Mouse (Mus musculus) midbrain, embryonic 15.5 days (tissue): ENCODE results near the gene Ciapin1. TPM values are rescaled to one million over a fixed set of nuclear protein-coding genes. Genes with fewer than 3 reads are reported as not detected.

Source experiments
- ATAC-seq: fragments of 200-750 bp; cut with Nextera tagmentation; replicated peaks from 2 replicates; pipeline ENCODE4 v1.8.0; 2017; ENCODE audit warnings: moderate TSS enrichment
- H3K27ac ChIP-seq: fragments of 300-500 bp; sonication (generic); 2 replicates; pipeline ENCODE4 v1.5.1; 2015; ENCODE audit warnings: mild to moderate bottlenecking, inconsistent platforms
- H3K27me3 ChIP-seq: fragments of 300-500 bp; sonication (generic); replicated peaks from 2 replicates; pipeline ENCODE4 v1.6.1; 2015; ENCODE audit warnings: inconsistent platforms
- H3K36me3 ChIP-seq: fragments of 300-500 bp; sonication (generic); replicated peaks from 2 replicates; pipeline ENCODE4 v1.6.1; 2015; ENCODE audit warnings: inconsistent platforms
- H3K4me1 ChIP-seq: fragments of 300-500 bp; sonication (generic); 2 replicates; pipeline ENCODE4 v1.6.1; 2015; ENCODE audit warnings: inconsistent platforms
- H3K4me2 ChIP-seq: fragments of 300-500 bp; sonication (generic); 2 replicates; pipeline ENCODE4 v1.6.1; 2015; ENCODE audit warnings: inconsistent platforms, mild to moderate bottlenecking, moderate library complexity
- H3K4me3 ChIP-seq: fragments of 300-500 bp; sonication (generic); 2 replicates; pipeline ENCODE4 v1.5.1; 2015; ENCODE audit warnings: mild to moderate bottlenecking, inconsistent platforms
- H3K9ac ChIP-seq: fragments of 300-500 bp; sonication (generic); 2 replicates; pipeline ENCODE4 v1.6.1; 2015; ENCODE audit warnings: mild to moderate bottlenecking, inconsistent platforms
- H3K9me3 ChIP-seq: fragments of 300-500 bp; sonication (generic); 2 replicates; pipeline ENCODE4 v1.6.1; 2016; ENCODE audit warnings: inconsistent platforms
- WGBS: fragments of 180-500 bp; shearing (Covaris S2); methylation state at CpG from one replicate; pipeline ENCODE4 v1.1.7; 2015; ENCODE audit warnings: mixed read lengths; 5-methylcytosine and 5-hydroxymethylcytosine counted together
- polyA plus RNA-seq: library from polyadenylated mRNA; unstranded; fragments of >200 nt; fragmentation: Nextera tagmentation; extraction: Ambion mirVana; gene quantifications from 2 replicates; pipeline ENCODE4 v1.2.1, GENCODE M21; 2015

Gene Ciapin1
- polyA plus RNA-seq, 1 experiment from 2014 or later, result 217 TPM

DNA sequence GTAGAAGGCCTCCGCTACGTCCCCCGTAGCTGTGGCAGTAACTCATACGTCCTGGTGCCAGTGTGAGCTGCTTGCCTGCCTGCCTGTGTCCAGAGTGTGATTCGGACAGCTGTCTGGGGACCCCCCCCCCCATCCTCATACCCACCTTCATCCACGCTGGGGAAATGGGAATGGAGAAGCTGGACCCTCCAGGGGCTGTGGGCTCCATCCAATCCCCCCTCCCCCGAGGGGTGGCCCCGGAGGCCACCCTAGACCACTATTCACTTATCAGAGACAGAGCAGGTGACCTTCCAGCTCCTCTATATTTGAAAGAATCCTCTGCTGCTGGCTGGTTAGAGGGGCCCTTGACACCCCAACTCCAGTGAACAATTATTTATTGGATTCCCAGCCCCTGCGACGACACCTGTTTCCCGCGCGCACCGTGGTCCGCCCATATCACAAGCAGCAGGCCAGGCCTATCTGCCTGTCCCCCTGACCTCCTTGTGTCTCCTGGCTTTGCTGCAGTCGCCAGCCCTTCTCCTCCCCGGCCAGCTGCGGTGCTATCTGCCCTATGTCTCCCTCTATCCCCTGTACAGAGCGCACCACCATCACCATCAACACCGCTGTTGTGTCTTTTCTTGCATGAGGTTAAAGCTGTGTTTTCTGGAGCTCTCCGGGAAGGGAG lies 57.5 kb downstream of the Ciapin1 start:
- ATAC-seq, result no peak

DNA sequence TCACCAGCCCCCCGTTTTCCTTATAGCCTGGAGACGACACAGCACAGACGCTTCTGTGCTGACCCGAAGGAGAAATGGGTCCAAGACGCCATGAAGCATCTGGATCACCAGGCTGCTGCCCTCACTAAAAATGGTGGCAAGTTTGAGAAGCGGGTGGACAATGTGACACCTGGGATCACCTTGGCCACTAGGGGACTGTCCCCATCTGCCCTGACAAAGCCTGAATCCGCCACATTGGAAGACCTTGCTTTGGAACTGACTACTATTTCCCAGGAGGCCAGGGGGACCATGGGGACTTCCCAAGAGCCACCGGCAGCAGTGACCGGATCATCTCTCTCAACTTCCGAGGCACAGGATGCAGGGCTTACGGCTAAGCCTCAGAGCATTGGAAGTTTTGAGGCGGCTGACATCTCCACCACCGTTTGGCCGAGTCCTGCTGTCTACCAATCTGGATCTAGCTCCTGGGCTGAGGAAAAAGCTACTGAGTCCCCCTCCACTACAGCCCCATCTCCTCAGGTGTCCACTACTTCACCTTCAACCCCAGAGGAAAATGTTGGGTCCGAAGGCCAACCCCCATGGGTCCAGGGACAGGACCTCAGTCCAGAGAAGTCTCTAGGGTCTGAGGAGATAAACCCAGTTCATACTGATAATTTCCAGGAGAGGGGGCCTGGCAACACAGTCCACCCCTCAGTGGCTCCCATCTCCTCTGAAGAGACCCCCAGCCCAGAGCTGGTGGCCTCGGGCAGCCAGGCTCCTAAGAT lies 58.4 kb downstream of the Ciapin1 start:
- no peak for ATAC-seq
- Histone ChIP-seq H3K9me3 (no peaks in the 10 kb centered on the region), H3K27me3 (no peaks in the 10 kb centered on the region), H3K4me2 (no peak overlapping the region), H3K9ac (no peak overlapping the region), H3K4me1 (peaks cover 18% of the 10 kb centered on the region), H3K36me3 (no peaks in the 10 kb centered on the region), H3K4me3 (no peak overlapping the region), H3K27ac (no peak overlapping the region)
- 95% methylated on average over 16 of the region's 16 CpGs for WGBS

More for the DNA sequence above, 57.5 kb downstream of the Ciapin1 start:
- WGBS, result 84% methylated on average over 21 of the region's 21 CpGs
- Histone ChIP-seq H3K9ac (no peak overlapping the region), H3K36me3 (no peaks in the 10 kb centered on the region), H3K4me1 (peaks cover 18% of the 10 kb centered on the region), H3K27ac (no peak overlapping the region), H3K9me3 (no peaks in the 10 kb centered on the region), H3K4me3 (no peak overlapping the region), H3K27me3 (no peaks in the 10 kb centered on the region), H3K4me2 (no peak overlapping the region)

DNA sequence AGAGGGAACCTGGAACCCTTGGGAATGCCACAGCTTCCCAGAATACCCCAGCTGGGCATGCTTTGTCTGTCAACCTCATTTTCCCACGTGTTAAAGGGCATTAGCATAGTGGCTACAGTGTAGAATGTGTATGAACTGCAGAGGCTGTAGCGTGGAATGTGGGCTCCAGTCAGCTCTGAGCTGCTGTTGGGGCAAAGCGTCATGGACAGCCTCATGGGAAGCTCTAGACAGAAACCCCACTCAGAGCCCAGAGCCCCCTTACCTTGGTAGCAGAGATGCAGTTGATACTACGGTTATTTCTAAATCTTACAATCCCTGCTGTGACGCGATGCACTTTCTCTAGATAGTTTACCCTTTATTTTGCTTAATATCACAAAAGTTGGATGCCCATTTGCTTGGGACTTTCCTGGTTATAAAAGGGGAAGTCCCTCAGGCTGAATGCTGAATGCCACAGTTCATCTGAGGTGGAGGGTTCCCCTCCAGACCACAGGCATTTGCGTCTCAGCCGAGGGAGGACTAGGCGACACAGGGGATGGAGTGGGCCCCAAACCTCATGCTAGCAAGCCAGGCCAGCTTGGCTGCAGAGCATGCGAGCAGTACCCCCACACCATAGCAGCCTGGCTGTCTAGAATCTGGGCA lies 59.1 kb downstream of the Ciapin1 start:
- ATAC-seq, result no peak
- Histone ChIP-seq H3K4me2 (no peak overlapping the region), H3K4me3 (no peak overlapping the region), H3K36me3 (no peaks in the 10 kb centered on the region), H3K27me3 (no peaks in the 10 kb centered on the region), H3K9ac (no peak overlapping the region), H3K4me1 (peaks cover 21% of the 10 kb centered on the region), H3K27ac (no peak overlapping the region), H3K9me3 (no peaks in the 10 kb centered on the region)
- WGBS, result 76% methylated on average over 10 of the region's 10 CpGs

DNA sequence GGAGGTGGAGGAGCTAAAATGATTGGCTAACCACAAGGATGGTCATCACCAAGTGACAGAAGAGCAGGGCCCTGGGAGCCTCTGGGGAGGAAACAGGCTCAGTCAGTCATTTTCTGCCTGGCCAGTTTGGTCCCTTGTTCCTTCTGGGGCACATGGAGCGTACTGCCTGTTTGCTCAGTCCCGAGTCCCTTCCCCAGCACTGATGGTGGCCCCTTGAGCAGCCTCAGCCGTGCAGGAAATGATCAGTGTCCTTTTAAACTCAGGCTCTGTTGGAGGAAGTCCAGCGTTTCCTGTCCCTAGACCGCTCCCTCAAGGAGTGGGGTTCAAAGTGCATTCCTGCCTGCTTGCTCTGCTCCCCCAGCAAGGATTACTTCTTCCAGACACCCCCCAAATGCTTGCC lies 59.7 kb downstream of the Ciapin1 start:
- 69% methylated on average over 5 of the region's 5 CpGs for WGBS
- Histone ChIP-seq H3K4me2 (no peak overlapping the region), H3K4me3 (no peak overlapping the region), H3K9me3 (no peaks in the 10 kb centered on the region), H3K4me1 (peaks cover 27% of the 10 kb centered on the region), H3K36me3 (no peaks in the 10 kb centered on the region), H3K27me3 (no peaks in the 10 kb centered on the region), H3K27ac (no peak overlapping the region), H3K9ac (no peak overlapping the region)
- ATAC-seq, result no peak

DNA sequence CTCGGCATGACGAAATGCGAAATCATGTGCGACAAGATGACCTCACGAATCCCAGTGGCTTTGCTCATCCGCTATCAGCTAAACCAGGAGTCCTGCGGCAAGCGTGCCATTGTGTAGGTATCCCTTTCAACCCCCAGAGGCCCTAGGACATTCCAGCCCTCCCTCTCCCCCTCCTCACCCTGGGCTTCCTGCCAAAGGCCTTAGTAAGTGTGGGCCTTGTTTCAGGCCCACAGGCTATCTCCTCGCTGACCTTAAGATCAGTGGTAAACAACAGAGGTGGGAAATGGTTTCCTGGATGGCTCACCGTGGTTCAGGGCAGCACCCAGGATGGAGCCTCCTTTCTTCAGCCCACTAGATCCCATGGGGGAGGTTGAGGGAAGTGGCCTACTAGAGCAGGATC lies 60.1 kb downstream of the Ciapin1 start:
- Histone ChIP-seq H3K4me3 (no peak overlapping the region), H3K4me2 (no peak overlapping the region), H3K9ac (no peak overlapping the region), H3K36me3 (no peaks in the 10 kb centered on the region), H3K4me1 (peaks cover 31% of the 10 kb centered on the region), H3K27ac (no peak overlapping the region), H3K27me3 (no peaks in the 10 kb centered on the region), H3K9me3 (no peaks in the 10 kb centered on the region)
- 65% methylated on average over 10 of the region's 10 CpGs for WGBS
- no peak for ATAC-seq

DNA sequence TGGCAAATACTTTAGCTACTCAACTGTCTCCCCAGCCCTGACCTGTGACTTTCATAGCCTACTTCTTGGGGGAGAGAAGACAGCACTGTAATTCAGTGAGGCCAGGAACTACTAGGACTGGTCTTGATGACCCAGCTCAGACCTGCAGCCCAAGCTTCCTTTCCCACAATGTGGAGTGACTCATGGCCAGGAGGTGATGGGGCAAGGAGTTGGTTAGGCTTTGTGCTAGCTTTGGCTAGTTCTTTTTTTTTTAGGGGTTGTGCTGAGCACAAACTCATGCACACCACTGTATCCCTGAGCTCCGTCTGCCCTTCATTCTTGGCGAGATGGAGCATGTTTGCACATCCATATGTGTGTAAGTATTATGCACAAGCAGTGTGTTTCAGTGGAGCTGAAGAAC lies 61.8 kb downstream of the Ciapin1 start:
- Histone ChIP-seq H3K9me3 (no peaks in the 10 kb centered on the region), H3K27ac (no peak overlapping the region), H3K27me3 (no peaks in the 10 kb centered on the region), H3K36me3 (no peaks in the 10 kb centered on the region), H3K9ac (no peak overlapping the region), H3K4me2 (no peak overlapping the region), H3K4me1 (peaks cover 39% of the 10 kb centered on the region), H3K4me3 (no peak overlapping the region)
- WGBS, result 91% methylated on average over 2 of the region's 2 CpGs
- ATAC-seq, result no peak

DNA sequence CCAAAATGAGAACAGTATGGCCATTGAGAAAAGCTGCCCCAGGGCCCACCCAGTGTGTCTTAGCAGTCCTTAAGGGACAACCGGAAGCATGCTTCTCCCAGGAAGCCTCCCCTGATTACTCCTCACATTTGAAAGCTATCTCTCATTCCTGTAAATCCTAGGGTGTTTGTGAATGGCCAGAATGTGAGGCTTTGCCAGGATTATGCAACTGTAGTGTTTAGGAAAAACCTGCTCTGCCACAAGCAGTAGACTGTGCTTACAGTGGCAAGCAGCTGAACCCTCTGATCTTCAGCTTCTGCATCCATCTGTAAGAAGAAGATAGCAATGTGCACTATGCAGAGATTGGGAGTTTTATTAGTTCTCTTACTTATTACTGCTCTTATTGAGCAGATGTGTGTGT lies 63.6 kb downstream of the Ciapin1 start:
- H3K27me3 ChIP-seq, result peaks cover 5% of the 10 kb centered on the region; the same call in 1 of the 2 replicates
- no peaks in the 10 kb centered on the region for H3K9me3 ChIP-seq
- H3K4me1 ChIP-seq, result peaks cover 46% of the 10 kb centered on the region
- no peak overlapping the region for H3K4me2 ChIP-seq
- WGBS, result 74% methylated on average over 1 of the region's 1 CpGs
- H3K36me3 ChIP-seq, result no peaks in the 10 kb centered on the region
- H3K27ac ChIP-seq, result no peak overlapping the region
- H3K9ac ChIP-seq, result no peak overlapping the region
- no peak overlapping the region for H3K4me3 ChIP-seq
- no peak for ATAC-seq

DNA sequence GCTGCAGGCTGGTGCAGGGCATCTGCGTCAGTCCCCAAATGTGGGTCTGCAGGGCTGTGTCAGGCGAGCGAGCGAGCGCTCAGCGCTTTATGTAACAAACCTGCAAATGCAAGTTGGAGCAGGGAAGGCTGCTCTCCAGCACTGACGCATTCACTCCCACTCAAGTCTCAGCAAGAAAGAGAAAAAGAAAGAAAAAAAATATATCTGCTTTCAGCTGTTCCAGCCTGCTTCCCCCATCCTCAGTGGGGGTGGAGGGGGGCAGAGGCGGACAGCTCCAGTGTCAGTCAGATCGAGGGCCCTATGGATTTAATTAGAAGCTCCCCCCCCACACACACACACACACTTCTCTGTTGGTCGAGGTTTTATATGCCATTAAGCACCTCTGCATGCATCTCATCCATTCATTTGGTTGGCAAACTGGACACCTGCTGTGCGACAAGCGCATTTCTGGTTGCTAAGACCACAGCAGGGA lies 64.4 kb downstream of the Ciapin1 start:
- WGBS, result 7% methylated on average over 12 of the region's 12 CpGs
- Histone ChIP-seq H3K27me3 (peaks cover 5% of the 10 kb centered on the region; the same call in 1 of the 2 replicates), H3K4me2 (peak overlapping the region; percentile 82), H3K36me3 (no peaks in the 10 kb centered on the region), H3K4me3 (peak overlapping the region; percentile 64), H3K9me3 (no peaks in the 10 kb centered on the region), H3K27ac (peak overlapping the region; percentile 16), H3K9ac (peak overlapping the region; percentile 4; the same call in 1 of the 2 replicates), H3K4me1 (peaks cover 43% of the 10 kb centered on the region)
- ATAC-seq, result 0 out of 2 replicates have a peak, but pooled peaks have one; percentile 22

DNA sequence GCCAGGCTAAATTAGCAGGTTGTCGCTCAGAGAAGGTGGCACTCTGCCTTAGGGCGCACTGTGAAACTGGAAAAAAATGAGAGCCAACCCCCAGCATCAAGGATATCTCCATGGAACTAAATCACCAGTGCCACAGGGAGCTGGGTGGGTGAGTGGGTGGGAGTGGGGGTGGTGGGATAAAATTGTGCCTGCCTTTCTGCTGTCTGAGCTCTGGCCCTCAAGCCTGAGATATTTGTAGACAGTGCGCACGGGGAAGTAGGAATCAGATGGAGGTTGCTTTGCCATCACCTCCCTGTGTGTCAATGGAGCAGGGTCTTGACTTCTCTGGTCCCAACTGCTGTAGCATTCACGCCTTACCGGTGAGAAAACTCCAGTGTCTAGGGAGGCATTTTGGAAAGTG lies 65.1 kb downstream of the Ciapin1 start:
- H3K36me3 ChIP-seq, result no peaks in the 10 kb centered on the region
- 50% methylated on average over 6 of the region's 6 CpGs for WGBS
- H3K9me3 ChIP-seq, result no peaks in the 10 kb centered on the region
- 0 out of 2 replicates have a peak overlapping the region, but pooled peaks have one; percentile 75 for H3K27ac ChIP-seq
- ATAC-seq, result no peak
- H3K27me3 ChIP-seq, result peaks cover 5% of the 10 kb centered on the region; the same call in 1 of the 2 replicates
- peaks cover 37% of the 10 kb centered on the region for H3K4me1 ChIP-seq
- peak overlapping the region; percentile 52 for H3K9ac ChIP-seq
- H3K4me3 ChIP-seq, result peak overlapping the region; percentile 64
- H3K4me2 ChIP-seq, result peak overlapping the region; percentile 82

DNA sequence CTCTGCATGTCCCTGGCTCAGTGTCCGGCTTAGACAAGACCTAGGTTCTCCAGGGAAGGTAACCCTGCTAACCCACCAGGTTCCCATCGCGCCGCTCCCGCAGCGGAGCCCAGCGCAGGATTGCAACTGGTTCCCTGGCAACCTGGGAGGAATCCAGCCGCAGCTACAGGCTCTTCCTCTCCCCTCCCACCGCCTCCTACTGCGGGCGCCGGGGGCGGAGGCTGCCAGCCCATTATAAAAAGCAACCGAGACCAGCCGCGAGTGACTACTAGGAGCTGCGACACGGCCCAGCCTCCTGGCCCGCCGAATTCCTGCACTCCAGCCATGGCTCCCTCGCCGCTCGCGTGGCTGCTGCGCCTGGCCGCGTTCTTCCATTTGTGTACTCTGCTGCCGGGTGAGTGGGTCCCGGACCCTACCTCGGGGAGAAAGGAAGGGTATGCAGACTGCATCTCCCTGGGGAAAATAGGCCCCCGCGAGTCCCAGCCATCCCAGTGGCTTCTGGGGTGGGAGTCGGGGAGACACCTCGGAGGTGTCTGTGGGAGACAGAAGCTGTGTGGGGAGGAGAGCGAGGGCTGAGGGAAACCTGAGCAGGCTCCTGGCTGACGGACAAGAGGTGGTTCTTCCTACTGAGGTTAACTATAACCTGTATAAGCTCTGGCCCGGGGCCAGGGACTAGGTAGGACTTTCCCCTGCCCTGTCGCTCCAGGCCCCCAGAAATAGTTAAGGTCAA lies 66.1 kb downstream of the Ciapin1 start, which contains the start of gene Cx3cl1:
Gene Cx3cl1, plus strand, starts transcription at position 69 of the 730 bp plus-strand sequence.
- Histone ChIP-seq H3K36me3 (no peaks in the 10 kb centered on the region), H3K27me3 (peaks cover 5% of the 10 kb centered on the region; the same call in 1 of the 2 replicates), H3K4me2 (peak within 1 kb of the TSS; percentile 82), H3K4me3 (peak within 1 kb of the TSS; percentile 64), H3K9ac (peak within 1 kb of the TSS; percentile 52), H3K27ac (peak within 1 kb of the TSS; percentile 75), H3K4me1 (peaks cover 33% of the 10 kb centered on the region), H3K9me3 (no peaks in the 10 kb centered on the region)
- under 1% methylated on average over 38 of the region's 38 CpGs for WGBS
- ATAC-seq, result peak; percentile 88

DNA sequence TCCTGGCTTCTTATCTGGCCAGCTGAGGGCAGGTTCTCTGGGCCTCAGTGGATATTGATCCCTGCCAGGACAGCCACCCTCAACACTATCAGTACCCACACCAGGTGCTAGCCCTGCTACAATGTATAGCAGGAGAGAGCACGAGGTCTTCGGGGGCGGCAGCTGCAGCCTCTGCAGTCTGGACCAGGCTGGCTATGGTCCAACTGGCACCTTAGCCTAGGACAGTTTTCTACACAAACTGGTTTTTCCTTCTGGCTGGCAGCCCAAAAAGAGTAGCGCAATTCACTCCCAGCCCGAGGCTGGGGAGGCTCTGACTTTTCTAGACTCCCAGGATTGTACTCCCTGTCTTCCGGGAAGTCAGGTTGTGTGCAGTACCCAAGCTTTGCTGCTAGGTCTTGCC lies 67.2 kb downstream of the Ciapin1 start:
- 0 out of 2 replicates have a peak, but pooled peaks have one; percentile 11 for ATAC-seq
- Histone ChIP-seq H3K27ac (no peak overlapping the region), H3K9ac (no peak overlapping the region), H3K4me1 (peaks cover 33% of the 10 kb centered on the region), H3K9me3 (no peaks in the 10 kb centered on the region), H3K4me2 (peak overlapping the region; percentile 82; the same call in 1 of the 2 replicates), H3K36me3 (no peaks in the 10 kb centered on the region), H3K4me3 (no peak overlapping the region), H3K27me3 (peaks cover 5% of the 10 kb centered on the region; the same call in 1 of the 2 replicates)
- 47% methylated on average over 6 of the region's 6 CpGs for WGBS
